Mouse (Mus musculus): ENCODE measurements around the gene Upp1. TPM values are rescaled to one million over a fixed set of nuclear protein-coding genes. Genes with fewer than 3 reads are reported as not detected.
"Not testable (repeated sequence)": the region's sequence is repeated elsewhere in the genome, so short reads cannot be mapped to it uniquely, and the experiment has no call there.

Gene Upp1
- polyA plus RNA-seq, 1 experiment from 2014 or later, result 5.0 TPM

- no peaks in the 10 kb centered on the region for H3K4me1 ChIP-seq
- H3K36me3 ChIP-seq, result no peaks in the 10 kb centered on the region
- H3K27me3 ChIP-seq, result peaks cover under 1% of the 10 kb centered on the region; the same call in 1 of the 2 replicates
- no peaks in the 10 kb centered on the region for H3K9me3 ChIP-seq
- ATAC-seq (ENCODE audit: insufficient number of reproducible peaks, insufficient read depth, low FRiP score, low TSS enrichment, low read depth), result no peak
- no peak overlapping the region for H3K4me2 ChIP-seq
- WGBS, result 75% methylated on average over 5 of the region's 5 CpGs
- H3K27ac ChIP-seq, result no peak overlapping the region
- no peak overlapping the region for H3K4me3 ChIP-seq
- H3K9ac ChIP-seq, result no peak overlapping the region
Observed at GRCm38 (mm10) chr11:9126373-9127107, 8.6 kb downstream of the Upp1 start.

GRCm38 (mm10) chr11:9128110-9128509, 10.2 kb downstream of the Upp1 start:
- H3K4me3 ChIP-seq, result no peak overlapping the region
- 48% methylated on average over 2 of the region's 2 CpGs for WGBS
- no peak overlapping the region for H3K9ac ChIP-seq
- no peaks in the 10 kb centered on the region for H3K27me3 ChIP-seq
- no peaks in the 10 kb centered on the region for H3K9me3 ChIP-seq
- no peak for ATAC-seq (ENCODE audit: insufficient number of reproducible peaks, insufficient read depth, low FRiP score, low TSS enrichment, low read depth)
- H3K36me3 ChIP-seq, result no peaks in the 10 kb centered on the region
- H3K4me2 ChIP-seq, result no peak overlapping the region
- no peak overlapping the region for H3K27ac ChIP-seq
- H3K4me1 ChIP-seq, result no peaks in the 10 kb centered on the region

- no peak for ATAC-seq (ENCODE audit: insufficient number of reproducible peaks, insufficient read depth, low FRiP score, low TSS enrichment, low read depth)
- WGBS, result 90% methylated on average over 8 of the region's 8 CpGs
Observed at GRCm38 (mm10) chr11:9129528-9129927, 11.6 kb downstream of the Upp1 start.

GRCm38 (mm10) chr11:9131688-9132087, 13.8 kb downstream of the Upp1 start:
- WGBS, result 87% methylated on average over 7 of the region's 7 CpGs
- ATAC-seq (ENCODE audit: insufficient number of reproducible peaks, insufficient read depth, low FRiP score, low TSS enrichment, low read depth), result no peak

More at GRCm38 (mm10) chr11:9129528-9129927, 11.6 kb downstream of the Upp1 start:
- H3K4me1 ChIP-seq, result no peaks in the 10 kb centered on the region
- no peak overlapping the region for H3K4me3 ChIP-seq
- H3K36me3 ChIP-seq, result no peaks in the 10 kb centered on the region
- H3K4me2 ChIP-seq, result no peak overlapping the region
- no peaks in the 10 kb centered on the region for H3K27me3 ChIP-seq
- no peak overlapping the region for H3K27ac ChIP-seq
- no peak overlapping the region for H3K9ac ChIP-seq
- no peaks in the 10 kb centered on the region for H3K9me3 ChIP-seq

GRCm38 (mm10) chr11:9135589-9136246, 17.8 kb downstream of the Upp1 start:
- Histone ChIP-seq H3K4me3 (no peak overlapping the region), H3K27ac (no peak overlapping the region), H3K4me1 (no peaks in the 10 kb centered on the region), H3K9ac (no peak overlapping the region), H3K9me3 (no peaks in the 10 kb centered on the region), H3K36me3 (no peaks in the 10 kb centered on the region), H3K27me3 (no peaks in the 10 kb centered on the region), H3K4me2 (no peak overlapping the region)
- peak; percentile 54; the same call in 1 of the 2 replicates for ATAC-seq (ENCODE audit: insufficient number of reproducible peaks, insufficient read depth, low FRiP score, low TSS enrichment, low read depth)
- 68% methylated on average over 11 of the region's 11 CpGs for WGBS

More at GRCm38 (mm10) chr11:9131688-9132087, 13.8 kb downstream of the Upp1 start:
- H3K9ac ChIP-seq, result no peak overlapping the region
- no peak overlapping the region for H3K4me3 ChIP-seq
- H3K27me3 ChIP-seq, result no peaks in the 10 kb centered on the region
- no peaks in the 10 kb centered on the region for H3K9me3 ChIP-seq
- no peak overlapping the region for H3K4me2 ChIP-seq
- H3K27ac ChIP-seq, result no peak overlapping the region
- H3K4me1 ChIP-seq, result no peaks in the 10 kb centered on the region
- no peaks in the 10 kb centered on the region for H3K36me3 ChIP-seq

- 11% methylated on average over 5 of the region's 5 CpGs for WGBS
- Histone ChIP-seq H3K36me3 (no peaks in the 10 kb centered on the region), H3K27me3 (no peaks in the 10 kb centered on the region), H3K27ac (no peak overlapping the region), H3K9me3 (no peaks in the 10 kb centered on the region), H3K4me2 (no peak overlapping the region), H3K4me3 (no peak overlapping the region), H3K4me1 (no peaks in the 10 kb centered on the region), H3K9ac (no peak overlapping the region)
- ATAC-seq (ENCODE audit: insufficient number of reproducible peaks, insufficient read depth, low FRiP score, low TSS enrichment, low read depth), result peak; percentile 39; the same call in 1 of the 2 replicates
Observed at GRCm38 (mm10) chr11:9136471-9136870, 18.6 kb downstream of the Upp1 start.

GRCm38 (mm10) chr11:9145113-9145512, 27.2 kb downstream of the Upp1 start:
- H3K36me3 ChIP-seq, result no peaks in the 10 kb centered on the region
- no peak overlapping the region for H3K4me3 ChIP-seq
- H3K27me3 ChIP-seq, result no peaks in the 10 kb centered on the region
- no peak overlapping the region for H3K4me2 ChIP-seq
- 86% methylated on average over 2 of the region's 2 CpGs for WGBS
- no peak overlapping the region for H3K9ac ChIP-seq
- ATAC-seq (ENCODE audit: insufficient number of reproducible peaks, insufficient read depth, low FRiP score, low TSS enrichment, low read depth), result no peak
- H3K27ac ChIP-seq, result no peak overlapping the region
- no peaks in the 10 kb centered on the region for H3K9me3 ChIP-seq
- H3K4me1 ChIP-seq, result no peaks in the 10 kb centered on the region

GRCm38 (mm10) chr11:9146115-9146514, 28.2 kb downstream of the Upp1 start:
- no peaks in the 10 kb centered on the region for H3K4me1 ChIP-seq

GRCm38 (mm10) chr11:9146683-9147082, 28.8 kb downstream of the Upp1 start:
- Histone ChIP-seq H3K36me3 (no peaks in the 10 kb centered on the region), H3K27ac (no peak overlapping the region), H3K4me2 (no peak overlapping the region), H3K4me3 (no peak overlapping the region), H3K9ac (no peak overlapping the region), H3K9me3 (no peaks in the 10 kb centered on the region), H3K4me1 (no peaks in the 10 kb centered on the region), H3K27me3 (no peaks in the 10 kb centered on the region)
- 73% methylated on average over 1 of the region's 1 CpGs for WGBS
- ATAC-seq (ENCODE audit: insufficient number of reproducible peaks, insufficient read depth, low FRiP score, low TSS enrichment, low read depth), result no peak

More at GRCm38 (mm10) chr11:9146115-9146514, 28.2 kb downstream of the Upp1 start:
- H3K4me2 ChIP-seq, result no peak overlapping the region
- no peaks in the 10 kb centered on the region for H3K9me3 ChIP-seq
- no peak overlapping the region for H3K9ac ChIP-seq
- H3K27ac ChIP-seq, result no peak overlapping the region
- H3K36me3 ChIP-seq, result no peaks in the 10 kb centered on the region
- H3K4me3 ChIP-seq, result no peak overlapping the region
- no peak for ATAC-seq (ENCODE audit: insufficient number of reproducible peaks, insufficient read depth, low FRiP score, low TSS enrichment, low read depth)
- no peaks in the 10 kb centered on the region for H3K27me3 ChIP-seq
- WGBS, result 89% methylated on average over 4 of the region's 4 CpGs

GRCm38 (mm10) chr11:9148206-9148605, 30.3 kb downstream of the Upp1 start:
- ATAC-seq (ENCODE audit: insufficient number of reproducible peaks, insufficient read depth, low FRiP score, low TSS enrichment, low read depth), result no peak
- 67% methylated on average over 2 of the region's 2 CpGs for WGBS
- Histone ChIP-seq H3K4me1 (no peaks in the 10 kb centered on the region), H3K4me2 (no peak overlapping the region), H3K36me3 (no peaks in the 10 kb centered on the region), H3K27me3 (no peaks in the 10 kb centered on the region), H3K27ac (no peak overlapping the region), H3K9me3 (no peaks in the 10 kb centered on the region), H3K4me3 (no peak overlapping the region), H3K9ac (no peak overlapping the region)

- H3K36me3 ChIP-seq; H3K4me2 ChIP-seq; H3K27me3 ChIP-seq; H3K4me3 ChIP-seq; H3K27ac ChIP-seq; H3K9me3 ChIP-seq; H3K9ac ChIP-seq; ATAC-seq (ENCODE audit: insufficient number of reproducible peaks, insufficient read depth, low FRiP score, low TSS enrichment, low read depth); H3K4me1 ChIP-seq: not testable (repeated sequence)
- 90% methylated on average over 25 of the region's 25 CpGs for WGBS
Observed at GRCm38 (mm10) chr11:9150403-9150802, 32.5 kb downstream of the Upp1 start.

- 72% methylated on average over 3 of the region's 3 CpGs for WGBS
- Histone ChIP-seq H3K4me3 (no peak overlapping the region), H3K27me3 (0 out of 2 replicates have a peak, but pooled peaks cover 2% of the 10 kb centered on the region), H3K9me3 (no peaks in the 10 kb centered on the region), H3K4me1 (no peaks in the 10 kb centered on the region), H3K27ac (no peak overlapping the region), H3K36me3 (no peaks in the 10 kb centered on the region), H3K9ac (no peak overlapping the region), H3K4me2 (no peak overlapping the region)
- no peak for ATAC-seq (ENCODE audit: insufficient number of reproducible peaks, insufficient read depth, low FRiP score, low TSS enrichment, low read depth)
Observed at GRCm38 (mm10) chr11:9159953-9160352, 42.0 kb downstream of the Upp1 start.

All from embryonic facial prominence, embryonic 13.5 days (tissue).